Mouse (Mus musculus): ENCODE measurements around the gene Olfr520.
"Not testable (repeated sequence)": the region's sequence is repeated elsewhere in the genome, so short reads cannot be mapped to it uniquely, and the experiment has no call there.

The Olfr520 gene

DNA sequence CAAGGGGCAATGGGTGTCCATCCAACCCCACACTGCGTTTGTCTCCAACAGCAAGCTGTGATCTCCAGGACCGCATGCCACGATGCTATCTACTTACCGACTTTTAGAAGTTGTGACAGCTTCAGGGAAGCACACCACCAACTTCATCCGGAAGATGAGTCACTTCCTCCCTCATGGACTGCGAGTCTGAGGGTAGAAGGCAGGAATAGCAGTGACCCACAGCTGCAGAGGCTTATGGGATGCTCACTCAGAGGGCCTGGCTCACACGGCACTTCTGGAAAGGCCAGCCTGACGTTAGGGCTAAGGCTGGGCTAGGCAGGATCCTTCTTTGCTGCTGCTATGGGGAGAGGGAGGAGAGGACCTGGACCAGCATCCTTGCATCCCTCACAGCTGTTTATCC lies 18.9 kb upstream of the Olfr520 start, which contains the start of gene Slco2b1:
TSS of gene Slco2b1 (minus strand) at position 175 of the 400 bp plus-strand sequence.
- peak; percentile 15 for DNase-seq (ENCODE audit: low read depth, low spot score)

DNA sequence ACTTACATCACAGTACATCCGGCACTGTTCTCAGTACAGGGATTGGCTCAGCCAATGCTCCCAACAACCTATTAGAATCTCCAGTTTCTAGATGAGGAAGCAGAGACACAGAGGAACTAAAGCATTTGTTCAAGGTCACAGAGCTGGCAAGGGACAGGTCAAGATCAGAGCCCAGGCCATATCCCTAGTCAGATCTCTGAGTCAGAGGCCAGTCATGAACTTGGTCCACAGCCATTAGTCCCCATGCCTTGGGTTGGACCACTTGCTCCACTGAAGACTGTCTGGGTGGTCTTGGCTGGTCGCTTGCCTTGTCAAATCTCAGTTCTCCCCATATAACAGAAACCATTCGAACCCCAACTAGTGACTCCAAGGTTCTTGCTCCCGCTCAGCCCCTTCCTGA lies 17.6 kb upstream of the Olfr520 start:
- DNase-seq (ENCODE audit: low read depth, low spot score) = no peak

DNA sequence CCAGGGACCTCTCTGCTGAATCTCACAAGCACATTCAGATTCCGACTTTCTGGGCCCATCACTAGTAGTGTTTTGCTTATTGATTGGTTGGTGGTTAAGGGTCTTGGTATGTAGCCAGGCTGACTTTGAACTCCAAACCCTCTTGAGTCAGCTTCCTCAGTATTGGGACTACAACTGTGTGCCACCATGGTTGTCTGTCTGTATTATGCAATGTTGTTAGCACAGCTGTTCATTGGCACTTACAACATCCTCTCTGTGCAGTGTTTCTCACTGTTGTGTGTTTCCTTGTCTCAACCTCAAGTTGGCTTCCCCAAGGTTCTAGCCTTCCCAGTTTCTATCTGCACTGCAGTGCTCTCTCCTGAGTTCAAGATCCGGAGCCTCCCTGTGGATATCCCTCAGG lies 13.5 kb upstream of the Olfr520 start:
- DNase-seq (ENCODE audit: low read depth, low spot score) = no peak

DNA sequence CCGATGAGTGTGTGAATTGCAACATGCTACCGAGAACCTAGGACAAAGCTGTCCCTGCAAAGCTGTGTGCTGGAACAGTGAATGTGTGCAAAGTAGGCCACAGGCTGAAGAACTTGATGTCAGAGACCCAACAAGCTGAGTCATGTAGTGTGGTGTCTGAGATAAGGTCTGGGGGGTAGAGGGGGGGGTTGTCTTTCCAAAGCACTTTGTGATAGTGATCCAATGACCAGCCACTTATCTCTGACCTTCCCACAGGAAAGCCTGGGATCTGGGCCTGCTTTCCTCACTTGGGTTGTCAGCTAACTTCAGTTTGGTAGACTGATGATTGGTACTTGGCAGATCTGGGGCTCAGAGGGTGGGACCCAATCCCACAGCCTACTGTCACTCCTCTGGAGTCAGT lies 4.5 kb downstream of the Olfr520 start:
- no peak for DNase-seq (ENCODE audit: low read depth, low spot score)

DNA sequence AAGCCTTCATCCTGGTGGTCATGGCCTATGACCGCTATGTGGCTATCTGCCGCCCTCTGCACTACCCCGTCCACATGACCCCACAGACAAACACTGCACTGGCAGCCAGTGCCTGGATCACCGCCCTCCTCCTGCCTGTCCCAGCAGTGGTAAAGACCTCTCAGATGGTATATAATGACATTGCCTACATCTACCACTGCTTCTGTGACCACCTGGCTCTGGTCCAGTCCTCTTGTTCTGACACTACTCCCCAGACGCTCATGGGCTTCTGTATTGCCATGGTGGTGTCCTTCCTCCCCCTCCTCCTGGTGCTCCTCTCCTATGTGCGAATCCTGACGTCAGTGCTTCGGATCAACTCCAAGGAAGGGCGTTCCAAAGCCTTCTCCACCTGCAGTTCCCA lies 5.4 kb downstream of the Olfr520 start:
- DNase-seq (ENCODE audit: low read depth, low spot score) = not testable (repeated sequence)

DNA sequence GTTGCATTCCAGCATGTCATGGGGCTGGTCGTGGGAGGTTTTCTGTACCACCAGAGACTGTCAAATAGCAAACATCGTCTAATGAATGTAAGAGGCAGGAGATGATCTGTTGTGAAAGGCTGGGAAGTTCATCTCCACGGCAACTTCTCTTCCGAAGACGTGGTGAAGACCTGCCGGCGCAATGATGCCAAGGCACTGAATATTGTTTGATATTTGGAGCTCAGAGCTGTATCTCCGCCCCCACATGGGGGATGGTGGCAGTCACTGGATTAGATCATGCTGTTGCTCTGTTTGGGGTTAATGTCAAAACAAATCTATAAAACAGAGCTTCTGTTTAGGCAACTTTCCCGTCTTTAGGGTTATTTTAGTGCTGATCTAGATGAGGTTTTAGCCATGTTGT lies 9.2 kb downstream of the Olfr520 start:
- peak; percentile 62 for DNase-seq (ENCODE audit: low read depth, low spot score)

DNA sequence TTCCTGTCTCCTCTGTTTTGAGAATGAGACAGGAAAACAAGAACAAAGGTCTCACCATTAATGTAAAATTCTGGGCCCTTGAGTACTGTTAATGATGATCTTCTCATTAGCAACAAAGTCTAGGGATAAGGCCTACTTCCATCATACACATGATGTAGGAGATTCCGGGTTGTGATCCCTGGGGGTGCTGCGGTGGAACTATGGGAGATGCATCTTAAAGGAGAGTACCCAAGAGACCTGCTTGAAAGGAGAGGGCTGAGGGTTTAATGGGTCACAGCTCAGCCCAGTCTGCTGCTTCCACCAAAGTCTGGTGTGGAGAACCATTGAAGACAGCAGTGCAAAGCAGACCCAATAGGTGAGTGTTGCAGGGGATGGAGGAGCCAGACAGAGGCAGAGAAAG lies 33.1 kb downstream of the Olfr520 start, which contains the start of gene Olfr521:
TSS of gene Olfr521 (plus strand) at position 301 of the 400 bp plus-strand sequence.
- no peak for DNase-seq (ENCODE audit: low read depth, low spot score)

DNA sequence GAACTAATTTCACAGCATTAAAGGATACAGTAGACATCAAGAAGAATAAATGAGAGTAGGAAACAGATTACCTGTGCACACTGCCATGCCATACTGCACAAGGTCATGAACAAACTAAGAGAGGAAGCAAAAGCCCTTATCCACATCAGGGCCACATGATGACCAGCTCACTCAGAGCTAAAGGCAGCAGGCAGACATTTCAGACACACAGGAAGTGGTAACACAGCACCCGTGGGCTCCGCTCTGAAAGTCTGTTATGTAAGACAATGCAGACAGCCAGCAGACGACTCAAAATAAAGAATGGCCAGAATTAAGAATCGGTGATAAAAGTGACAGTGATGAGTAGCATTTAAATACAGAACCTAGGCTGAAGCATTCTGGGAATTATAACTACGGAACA lies 51.3 kb downstream of the Olfr520 start:
- DNase-seq (ENCODE audit: low read depth, low spot score) = peak; percentile 39

DNA sequence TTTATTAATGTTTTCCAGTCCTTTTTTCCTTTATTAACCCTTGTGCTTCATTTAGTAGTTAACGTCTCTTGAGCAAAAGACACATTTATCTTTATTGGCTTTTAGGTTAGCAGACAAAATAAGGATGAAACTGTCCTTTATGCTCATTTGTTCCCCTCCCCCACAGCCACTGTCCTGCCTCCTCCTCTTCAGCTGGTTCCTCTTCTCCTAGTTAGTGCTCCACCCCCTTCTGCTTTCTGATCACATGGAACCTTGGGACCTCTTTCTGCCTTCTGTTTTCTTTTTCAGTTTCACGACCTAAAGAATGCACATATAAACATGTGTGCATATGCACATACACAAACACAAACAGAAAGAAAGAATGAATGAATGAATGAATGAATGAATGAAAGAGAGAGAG lies 51.8 kb downstream of the Olfr520 start:
- peak; percentile 14 for DNase-seq (ENCODE audit: low read depth, low spot score)

DNA sequence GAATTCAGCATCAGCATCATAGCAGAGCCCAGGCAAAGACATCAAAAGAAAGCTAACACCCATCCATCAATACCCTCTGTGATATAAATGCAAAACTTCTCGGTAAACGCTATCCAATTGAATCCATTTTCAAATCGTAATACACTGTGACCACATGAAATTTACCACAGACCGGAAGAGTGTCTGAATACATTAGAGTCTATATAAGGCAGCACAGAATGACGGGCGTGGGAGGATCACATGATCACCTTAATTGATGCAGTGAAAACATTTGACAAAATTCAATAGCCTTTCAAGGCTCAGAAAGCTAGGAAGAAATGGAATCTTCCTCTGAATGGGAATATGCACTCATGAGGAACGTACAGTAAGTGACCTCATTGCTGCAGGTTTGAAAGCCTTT lies 53.3 kb downstream of the Olfr520 start:
- peak; percentile 25 for DNase-seq (ENCODE audit: low read depth, low spot score)

DNA sequence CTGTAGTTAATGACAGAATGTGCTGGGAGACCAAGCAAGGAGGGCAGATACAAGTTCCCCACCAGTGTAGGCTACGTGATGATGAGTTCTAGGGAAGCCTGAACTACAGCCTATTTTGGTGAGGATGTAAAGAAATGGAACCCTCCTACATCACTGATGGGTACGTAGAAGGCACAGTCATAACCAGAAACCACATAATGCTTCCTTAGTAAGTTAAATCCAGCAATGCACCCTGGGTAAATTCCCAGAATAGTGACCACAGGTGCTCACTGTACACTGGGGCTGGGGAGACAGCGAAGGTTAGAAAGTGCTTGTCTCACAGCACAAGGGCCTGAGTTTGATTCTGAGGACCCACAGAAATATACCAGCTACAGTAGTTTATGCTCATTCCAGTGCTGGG lies 55.5 kb downstream of the Olfr520 start:
- DNase-seq (ENCODE audit: low read depth, low spot score) = no peak

All from brain, adult 2 months (tissue).